Mouse (Mus musculus) megakaryocyte, embryonic 14.5 days (primary cell): ENCODE measurements around the gene Il24.

Experiments
- FLI1 ChIP-seq: IDR thresholded peaks from 2 replicates; pipeline ENCODE4 v1.6.1; 2012; ENCODE audit warnings: low read length, inconsistent platforms, mixed read lengths
- GATA1 ChIP-seq: IDR thresholded peaks from 3 replicates; pipeline ENCODE4 v1.6.1; 2012; ENCODE audit warnings: mixed read lengths, low read length, inconsistent platforms, borderline replicate concordance

GRCm38 (mm10) chr1:130841621-130842020, 45.6 kb downstream of the Il24 start:
- TF ChIP-seq GATA1 = no peak
- TF ChIP-seq FLI1 = no peak
